Mouse (Mus musculus) bone marrow macrophage, adult 2 months (primary cell): ENCODE results near the gene Blvra. TPM values are rescaled to one million over a fixed set of nuclear protein-coding genes. Genes with fewer than 3 reads are reported as not detected.

Experiments
- H3K27ac ChIP-seq: 2 replicates; pipeline ENCODE4 v1.5.1; 2012; ENCODE audit warnings: low read depth, low read length; ENCODE audit not compliant: insufficient read depth
- H3K4me1 ChIP-seq: 2 replicates; pipeline ENCODE4 v1.6.1; 2012; ENCODE audit warnings: low read length; ENCODE audit not compliant: control insufficient read depth, insufficient read depth
- H3K4me3 ChIP-seq: 2 replicates; pipeline ENCODE4 v1.5.1; 2012; ENCODE audit warnings: mild to moderate bottlenecking, low read length, moderate library complexity; ENCODE audit not compliant: insufficient read depth
- CTCF ChIP-seq: IDR thresholded peaks from 2 replicates; pipeline ENCODE4 v1.5.1; 2012; ENCODE audit warnings: low read depth, mild to moderate bottlenecking, low read length, moderate library complexity
- POLR2A ChIP-seq: IDR thresholded peaks from 2 replicates; pipeline ENCODE4 v1.6.1; 2012; ENCODE audit warnings: mild to moderate bottlenecking, low read depth, low read length, borderline replicate concordance
- polyA plus RNA-seq: library from polyadenylated mRNA; stranded (reverse); fragments of >200 nt; gene quantifications from 2 replicates; pipeline ENCODE4 v1.2.4, GENCODE M21; 2012; ENCODE audit not compliant: missing spikeins, insufficient read depth, insufficient read length

Blvra gene
- polyA plus RNA-seq, result 215 and 227 TPM in 2 replicates

GRCm38 (mm10) chr2:127070435-127070841 is at the start of gene Blvra:
TSS of gene Blvra (plus strand) at chr2:127070665.
- Histone ChIP-seq H3K4me3 (peak within 1 kb of the TSS; percentile 80), H3K27ac (peak within 1 kb of the TSS; percentile 48), H3K4me1 (peaks cover 13% of the 10 kb centered on the region)
- no peak for TF ChIP-seq POLR2A
- TF ChIP-seq CTCF, result no peak

- Histone ChIP-seq H3K27ac (peak overlapping the region; percentile 95), H3K4me1 (peaks cover 8% of the 10 kb centered on the region), H3K4me3 (no peak overlapping the region)
- TF ChIP-seq CTCF (no peak), POLR2A (no peak)
Measured at GRCm38 (mm10) chr2:127035006-127035605, 35.4 kb upstream of the Blvra start.

GRCm38 (mm10) chr2:127037299-127037698 is 33.2 kb upstream of the Blvra start:
- no peak overlapping the region for H3K4me3 ChIP-seq
- no peak for TF ChIP-seq CTCF
- no peak for TF ChIP-seq POLR2A
- peaks cover 8% of the 10 kb centered on the region for H3K4me1 ChIP-seq
- H3K27ac ChIP-seq, result no peak overlapping the region

- TF ChIP-seq CTCF (no peak), POLR2A (no peak)
- Histone ChIP-seq H3K27ac (no peak overlapping the region), H3K4me3 (no peak overlapping the region), H3K4me1 (no peaks in the 10 kb centered on the region)
Measured at GRCm38 (mm10) chr2:127061471-127061870, 9.0 kb upstream of the Blvra start.

DNA sequence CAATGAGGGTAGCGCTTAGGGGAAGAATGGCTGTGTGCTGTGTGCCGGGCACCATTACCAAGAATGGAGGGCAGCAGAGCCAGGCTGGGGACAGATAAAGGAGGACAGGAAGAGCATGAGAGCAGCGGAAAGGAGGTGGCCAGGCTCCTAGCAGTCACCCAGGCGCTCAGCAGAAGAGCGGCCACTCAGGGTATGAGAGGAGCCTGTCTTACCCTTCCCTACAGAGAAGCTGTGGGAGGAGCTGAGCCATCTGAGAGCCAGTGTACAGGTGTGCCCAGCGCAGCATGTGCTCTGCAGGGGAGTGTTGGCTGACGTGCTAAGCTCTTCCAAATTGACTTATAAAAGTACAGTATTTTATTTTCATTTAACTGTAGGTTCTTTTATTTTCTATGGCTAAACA is 1.7 kb upstream of the Blvra start:
- no peak overlapping the region for H3K27ac ChIP-seq
- no peak overlapping the region for H3K4me3 ChIP-seq
- H3K4me1 ChIP-seq, result peaks cover 13% of the 10 kb centered on the region
- no peak for TF ChIP-seq POLR2A
- no peak for TF ChIP-seq CTCF

DNA sequence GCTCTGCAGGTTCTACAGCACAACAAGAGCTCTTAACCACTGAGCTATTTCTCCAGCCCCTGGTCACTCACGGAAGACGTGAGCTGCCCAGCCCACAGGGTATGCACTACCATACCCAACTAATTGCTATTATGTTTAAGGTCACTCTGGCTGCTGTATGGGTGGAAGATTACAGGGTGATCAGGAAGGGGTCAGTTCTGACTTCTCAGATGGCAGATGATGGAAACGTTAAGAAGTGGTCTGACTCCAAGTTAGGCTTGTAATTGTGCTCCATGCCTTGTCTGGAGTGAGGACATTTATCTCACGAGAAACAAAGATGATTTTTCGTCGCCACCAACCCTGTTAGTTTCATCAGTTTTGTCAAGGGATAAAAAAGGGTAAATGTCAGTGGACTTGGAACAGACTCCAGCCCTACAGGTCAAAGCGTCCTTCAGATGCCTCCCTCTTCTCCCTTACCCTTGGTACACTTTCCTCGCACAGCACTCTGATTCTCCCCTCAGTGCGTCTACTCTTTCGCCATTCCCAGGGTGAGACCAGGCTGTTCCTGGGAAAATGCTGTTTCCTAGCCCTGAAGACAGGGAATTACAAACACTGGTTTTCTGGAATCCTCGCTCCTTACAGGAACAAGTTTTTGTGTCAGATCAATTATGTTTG is 557 bp upstream of the Blvra start:
- Histone ChIP-seq H3K27ac (peak overlapping the region; percentile 48), H3K4me3 (peak overlapping the region; percentile 35), H3K4me1 (peaks cover 13% of the 10 kb centered on the region)
- TF ChIP-seq POLR2A (no peak), CTCF (no peak)

DNA sequence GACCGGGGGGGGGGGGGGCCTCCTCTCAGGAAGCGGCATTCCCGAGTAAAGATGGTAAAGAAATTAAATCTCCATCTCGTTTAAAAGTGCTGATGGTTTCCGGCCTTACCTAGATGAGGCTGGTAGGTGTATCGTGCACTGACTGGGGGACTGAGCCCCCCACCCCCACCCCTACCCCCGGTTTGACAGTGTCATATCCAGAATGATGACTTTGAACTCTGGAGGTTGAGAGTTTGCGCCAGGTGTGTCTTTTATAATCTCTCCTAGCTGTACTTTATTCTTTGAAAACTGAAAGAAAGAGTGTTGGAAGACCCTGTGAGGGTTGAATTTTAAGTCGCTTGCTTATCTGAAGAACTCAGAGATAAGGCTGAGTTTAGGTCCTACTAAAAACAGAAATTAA is 414 bp downstream of the Blvra start:
- TF ChIP-seq POLR2A (no peak), CTCF (no peak)
- H3K4me1 ChIP-seq, result peaks cover 13% of the 10 kb centered on the region
- peak overlapping the region; percentile 80 for H3K4me3 ChIP-seq
- peak overlapping the region; percentile 46 for H3K27ac ChIP-seq

DNA sequence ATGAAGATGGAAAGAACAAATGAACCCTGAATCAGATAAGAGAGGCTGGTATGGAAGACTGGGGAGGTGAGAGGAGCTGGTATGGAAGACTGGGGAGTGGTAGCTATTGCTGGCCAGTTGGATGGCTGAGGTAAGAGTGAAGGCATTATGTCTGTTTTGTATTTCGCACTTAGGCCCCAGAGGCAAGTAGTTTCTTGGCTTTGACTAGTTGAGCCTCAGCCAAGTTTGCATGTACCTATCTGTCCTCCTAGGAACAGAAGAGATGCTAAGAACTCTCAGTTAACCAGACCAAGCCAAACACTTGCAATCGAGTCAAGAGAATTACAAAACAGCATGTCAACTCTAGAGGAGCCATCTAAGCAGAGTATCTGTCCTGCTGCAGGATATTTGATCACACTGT is 3.7 kb downstream of the Blvra start:
- peaks cover 30% of the 10 kb centered on the region for H3K4me1 ChIP-seq
- H3K27ac ChIP-seq, result no peak overlapping the region
- H3K4me3 ChIP-seq, result no peak overlapping the region
- no peak for TF ChIP-seq CTCF
- TF ChIP-seq POLR2A, result no peak

- Histone ChIP-seq H3K4me3 (no peak overlapping the region), H3K27ac (no peak overlapping the region), H3K4me1 (peaks cover 36% of the 10 kb centered on the region)
- TF ChIP-seq POLR2A, result no peak
- no peak for TF ChIP-seq CTCF
Measured at GRCm38 (mm10) chr2:127077611-127078010, 7.1 kb downstream of the Blvra start.

GRCm38 (mm10) chr2:127079066-127079465 is 8.6 kb downstream of the Blvra start:
- H3K4me1 ChIP-seq, result peaks cover 38% of the 10 kb centered on the region
- H3K4me3 ChIP-seq, result peak overlapping the region; percentile 31
- peak overlapping the region; percentile 99 for H3K27ac ChIP-seq
